Mouse (Mus musculus) limb, embryonic 11.5 days (tissue): ENCODE measurements around the gene Hspb3. TPM values are rescaled to one million over a fixed set of nuclear protein-coding genes. Genes with fewer than 3 reads are reported as not detected.

ENCODE experiments used
- ATAC-seq: fragments of 200-750 bp; cut with Nextera tagmentation; 2 replicates; pipeline ENCODE4 v1.8.0; 2017; ENCODE audit warnings: low read depth; ENCODE audit not compliant: insufficient number of reproducible peaks, low FRiP score, low TSS enrichment
- DNase-seq: peaks from one replicate; pipeline ENCODE4 v3.0.0-alpha.2; 2015; ENCODE audit warnings: low spot score
- H3K27ac ChIP-seq: fragments of 300-500 bp; sonication (generic); replicated peaks from 2 replicates; pipeline ENCODE4 v1.5.1; 2014; ENCODE audit warnings: low read depth, mild to moderate bottlenecking, low read length
- H3K27me3 ChIP-seq: fragments of 300-500 bp; sonication (generic); 2 replicates; pipeline ENCODE4 v1.6.1; 2014; ENCODE audit warnings: mild to moderate bottlenecking, low read length, mixed read lengths; ENCODE audit not compliant: control insufficient read depth, insufficient read depth
- H3K36me3 ChIP-seq: fragments of 300-500 bp; sonication (generic); 2 replicates; pipeline ENCODE4 v1.6.1; 2014; ENCODE audit warnings: mild to moderate bottlenecking, low read length, moderate library complexity, mixed read lengths; ENCODE audit not compliant: control insufficient read depth, insufficient read depth
- H3K4me1 ChIP-seq: fragments of 300-500 bp; sonication (generic); 2 replicates; pipeline ENCODE4 v1.6.1; 2014; ENCODE audit warnings: low read length, mixed read lengths; ENCODE audit not compliant: control insufficient read depth, insufficient read depth
- H3K4me2 ChIP-seq: fragments of 300-500 bp; sonication (generic); 2 replicates; pipeline ENCODE4 v1.6.1; 2014; ENCODE audit warnings: low read depth, mild to moderate bottlenecking, moderate library complexity; ENCODE audit not compliant: severe bottlenecking
- H3K4me3 ChIP-seq: fragments of 300-500 bp; sonication (generic); 2 replicates; pipeline ENCODE4 v1.5.1; 2014; ENCODE audit warnings: low read depth, low read length
- H3K9ac ChIP-seq: fragments of 300-500 bp; sonication (generic); 2 replicates; pipeline ENCODE4 v1.6.1; 2014; ENCODE audit warnings: mild to moderate bottlenecking, low read length
- H3K9me3 ChIP-seq: fragments of 300-500 bp; sonication (generic); 2 replicates; pipeline ENCODE4 v1.6.1; 2016; ENCODE audit warnings: low read length; ENCODE audit not compliant: control insufficient read depth
- WGBS: fragments of 180-500 bp; shearing (Covaris S2); extraction: QIAGEN DNeasy Blood & Tissue Kit; methylation state at CpG from one replicate; pipeline ENCODE4 v1.1.7; 2014; 5-methylcytosine and 5-hydroxymethylcytosine counted together
- polyA plus RNA-seq: library from polyadenylated mRNA; unstranded; fragments of >200 nt; fragmentation: Nextera tagmentation; extraction: Ambion mirVana; gene quantifications from 2 replicates; pipeline ENCODE4 v1.2.1, GENCODE M21; 2014

Gene Hspb3
- polyA plus RNA-seq, 1 experiment from 2014 or later = 0.27 TPM

GRCm38 (mm10) chr13:113691644-113692043, 28.2 kb upstream of the Hspb3 start:
- no peak for ATAC-seq
- no peaks in the 10 kb centered on the region for H3K4me1 ChIP-seq

GRCm38 (mm10) chr13:113689883-113690282, 26.4 kb upstream of the Hspb3 start:
- no peaks in the 10 kb centered on the region for H3K9me3 ChIP-seq
- 90% methylated on average over 7 of the region's 7 CpGs for WGBS
- no peak overlapping the region for H3K4me3 ChIP-seq
- no peak overlapping the region for H3K27ac ChIP-seq
- H3K27me3 ChIP-seq = no peaks in the 10 kb centered on the region
- no peaks in the 10 kb centered on the region for H3K4me1 ChIP-seq
- no peak overlapping the region for H3K9ac ChIP-seq
- DNase-seq (no peak), ATAC-seq (no peak)
- no peaks in the 10 kb centered on the region for H3K36me3 ChIP-seq
- H3K4me2 ChIP-seq = no peak overlapping the region

More at GRCm38 (mm10) chr13:113691644-113692043, 28.2 kb upstream of the Hspb3 start:
- H3K27ac ChIP-seq = no peak overlapping the region
- no peak overlapping the region for H3K9ac ChIP-seq
- H3K27me3 ChIP-seq = no peaks in the 10 kb centered on the region
- no peaks in the 10 kb centered on the region for H3K36me3 ChIP-seq
- H3K4me3 ChIP-seq = no peak overlapping the region
- 58% methylated on average over 9 of the region's 9 CpGs for WGBS
- no peaks in the 10 kb centered on the region for H3K9me3 ChIP-seq
- DNase-seq = no peak
- H3K4me2 ChIP-seq = no peak overlapping the region

- 86% methylated on average over 8 of the region's 8 CpGs for WGBS
- Histone ChIP-seq H3K4me2 (no peak overlapping the region), H3K4me1 (no peaks in the 10 kb centered on the region), H3K9me3 (no peaks in the 10 kb centered on the region), H3K36me3 (no peaks in the 10 kb centered on the region), H3K27me3 (no peaks in the 10 kb centered on the region), H3K9ac (no peak overlapping the region), H3K27ac (no peak overlapping the region), H3K4me3 (no peak overlapping the region)
- ATAC-seq = no peak
- DNase-seq = no peak
Measured at GRCm38 (mm10) chr13:113686691-113687121, 23.2 kb upstream of the Hspb3 start.

DNA sequence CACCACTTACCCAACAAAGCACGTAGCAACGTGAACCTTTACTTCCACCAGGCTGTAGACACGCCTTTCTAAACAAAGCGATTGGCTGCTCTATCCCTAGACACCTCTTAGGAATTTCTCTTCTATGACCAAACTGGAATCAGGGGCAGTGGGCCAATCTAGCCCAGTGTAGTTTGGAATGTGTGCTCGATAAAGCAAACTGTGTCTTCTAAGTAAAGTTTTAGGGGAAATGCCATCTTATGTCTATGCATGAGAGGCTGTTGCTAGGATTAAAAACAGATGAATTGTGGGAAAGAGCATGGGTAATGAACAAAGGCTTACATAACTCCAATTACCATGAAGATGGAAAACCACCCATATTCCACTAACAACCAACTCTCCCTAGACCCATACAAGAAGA, 19.3 kb upstream of the Hspb3 start:
- Histone ChIP-seq H3K4me3 (no peak overlapping the region), H3K9ac (no peak overlapping the region), H3K9me3 (no peaks in the 10 kb centered on the region), H3K4me2 (no peak overlapping the region), H3K36me3 (no peaks in the 10 kb centered on the region), H3K27me3 (no peaks in the 10 kb centered on the region), H3K27ac (no peak overlapping the region), H3K4me1 (no peaks in the 10 kb centered on the region)
- 94% methylated on average over 5 of the region's 5 CpGs for WGBS
- ATAC-seq = no peak
- DNase-seq = no peak

GRCm38 (mm10) chr13:113680646-113681045, 17.2 kb upstream of the Hspb3 start:
- Histone ChIP-seq H3K27ac (no peak overlapping the region), H3K4me3 (no peak overlapping the region), H3K4me1 (no peaks in the 10 kb centered on the region), H3K36me3 (no peaks in the 10 kb centered on the region), H3K9ac (no peak overlapping the region), H3K9me3 (no peaks in the 10 kb centered on the region), H3K4me2 (no peak overlapping the region), H3K27me3 (no peaks in the 10 kb centered on the region)
- ATAC-seq (no peak), DNase-seq (no peak)
- WGBS = 93% methylated on average over 7 of the region's 7 CpGs

GRCm38 (mm10) chr13:113669459-113670077, 6.1 kb upstream of the Hspb3 start:
- Histone ChIP-seq H3K36me3 (no peaks in the 10 kb centered on the region), H3K4me2 (no peak overlapping the region), H3K27ac (no peak overlapping the region), H3K9ac (no peak overlapping the region), H3K27me3 (no peaks in the 10 kb centered on the region), H3K9me3 (no peaks in the 10 kb centered on the region), H3K4me3 (no peak overlapping the region), H3K4me1 (no peaks in the 10 kb centered on the region)
- WGBS = 45% methylated on average over 10 of the region's 10 CpGs
- peak; percentile 89 for DNase-seq
- no peak for ATAC-seq

DNA sequence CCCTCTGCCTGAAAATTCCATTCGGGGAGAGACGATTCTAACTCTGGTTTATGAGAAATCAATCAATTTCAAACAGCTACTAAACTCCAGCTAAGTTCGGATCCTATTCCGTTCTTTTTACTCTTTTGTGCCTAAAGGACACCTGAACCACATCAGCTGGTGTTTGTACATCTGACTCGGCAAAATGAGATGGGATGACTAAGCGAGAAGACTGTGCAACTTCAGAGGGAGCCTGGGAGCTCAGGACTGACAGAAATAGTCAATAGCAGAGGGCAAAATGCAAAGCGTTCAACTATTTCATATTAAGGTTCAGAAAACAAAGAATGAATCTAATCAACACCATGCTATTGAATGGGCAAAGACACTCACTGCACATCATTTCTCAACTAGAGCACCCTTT, 407 bp upstream of the Hspb3 start:
- DNase-seq (no peak), ATAC-seq (no peak)
- Histone ChIP-seq H3K4me3 (no peak overlapping the region), H3K4me2 (no peak overlapping the region), H3K27ac (no peak overlapping the region), H3K9ac (no peak overlapping the region), H3K36me3 (no peaks in the 10 kb centered on the region), H3K27me3 (no peaks in the 10 kb centered on the region), H3K9me3 (no peaks in the 10 kb centered on the region), H3K4me1 (no peaks in the 10 kb centered on the region)
- 85% methylated on average over 7 of the region's 7 CpGs for WGBS

DNA sequence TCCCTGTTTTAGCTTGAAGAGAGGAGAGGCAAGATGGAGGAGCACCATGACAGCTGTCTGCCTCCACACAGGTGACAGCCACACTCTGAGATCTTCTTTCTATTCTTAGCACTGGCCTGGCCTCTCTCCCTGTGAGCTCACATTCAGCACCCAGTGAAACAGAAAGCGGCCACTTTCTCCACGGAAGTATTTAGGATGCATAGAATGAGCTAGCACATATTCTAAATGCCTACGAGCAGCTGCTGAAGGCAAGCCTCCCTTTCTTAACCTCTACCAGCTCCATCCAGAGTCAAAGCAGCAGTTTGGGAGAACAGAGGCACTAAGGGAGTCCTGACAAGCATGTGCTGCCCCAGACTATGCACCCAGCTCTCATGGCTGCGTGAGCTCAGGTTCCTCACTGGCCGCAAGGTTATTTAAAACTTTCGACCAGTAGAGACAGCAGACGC, 1.6 kb downstream of the Hspb3 start:
- no peaks in the 10 kb centered on the region for H3K36me3 ChIP-seq
- H3K27ac ChIP-seq = no peak overlapping the region
- no peak overlapping the region for H3K4me2 ChIP-seq
- no peaks in the 10 kb centered on the region for H3K27me3 ChIP-seq
- ATAC-seq (no peak), DNase-seq (no peak)
- WGBS = 78% methylated on average over 7 of the region's 7 CpGs
- no peaks in the 10 kb centered on the region for H3K9me3 ChIP-seq
- no peak overlapping the region for H3K9ac ChIP-seq
- H3K4me3 ChIP-seq = no peak overlapping the region
- H3K4me1 ChIP-seq = no peaks in the 10 kb centered on the region
